Mouse (Mus musculus): ENCODE measurements at regions not wholly inside any gene's neighbourhood (a gene's known extent, or its start where the extent isn't known, plus 50 kb on each side); places are given as distances from the start of the nearest gene placed in this dataset.

GRCm38 (mm10) chr4:131220966-131221365 lies 276.8 kb downstream of the Matn1 start:
- Histone ChIP-seq H3K4me2 (ENCODE audit: insufficient read depth, low read depth, poor library complexity, severe bottlenecking) (no peak overlapping the region), H3K4me1 (ENCODE audit: control insufficient read depth in 1 of 2, insufficient read depth in 2 of 2) (no peaks in the 10 kb centered on the region), H3K79me2 (replicated peaks; ENCODE audit: control insufficient read depth, extremely low read depth, insufficient read depth, poor library complexity, severe bottlenecking) (no peaks in the 10 kb centered on the region), H3K9me3 (replicated peaks; ENCODE audit: low read length) (peaks cover 1% of the 10 kb centered on the region), H3K27me3 (replicated peaks) (peaks cover 35% of the 10 kb centered on the region), H3K36me3 (replicated peaks in 1 of 2; ENCODE audit: control insufficient read depth in 1 of 2, insufficient read depth in 1 of 2, low read length in 1 of 2) (no peaks in the 10 kb centered on the region), H3K9ac (ENCODE audit: insufficient read depth, low read depth) (no peak overlapping the region), H3K4me3 (replicated peaks in 1 of 3; ENCODE audit: low read depth in 2 of 3, low read length in 2 of 3, poor library complexity in 1 of 3) (no peak overlapping the region), H3K27ac (ENCODE audit: insufficient read depth, low read depth) (no peak overlapping the region)
- no peak for TF ChIP-seq NRF1 (IDR thresholded peaks at IDR 0.05; ENCODE audit: low read depth, low read length)
- TF ChIP-seq USF1 (IDR thresholded peaks at IDR 0.05; ENCODE audit: low read depth, low read length): no peak
- TF ChIP-seq ETS1 (conservative IDR thresholded peaks at IDR 0.05; ENCODE audit: low read depth, low read length): no peak
- no peak for TF ChIP-seq PAX5 (IDR thresholded peaks at IDR 0.05; ENCODE audit: low read length)
- TF ChIP-seq ZMIZ1 (IDR thresholded peaks at IDR 0.05; ENCODE audit: low read depth, low read length): no peak
- TF ChIP-seq CHD2 (IDR thresholded peaks at IDR 0.05; ENCODE audit: low read length): no peak
- no peak for DNase-seq (ENCODE audit: extremely low read depth)
- in situ Hi-C loops (cut with MboI; ENCODE audit: low pct_ligation_motif_present, low pct_unique_long_range_greater_than_20kb, low sequenced_read_pairs) (no loop called here), dilution Hi-C loops (cut with MboI; ENCODE audit: extremely low pct_ligation_motif_present, extremely low pct_unique_long_range_greater_than_20kb, low sequenced_read_pairs) (no loop called here)

GRCm38 (mm10) chr4:131230361-131230760 lies 286.2 kb downstream of the Matn1 start:
- no peaks in the 10 kb centered on the region for H3K36me3 ChIP-seq (replicated peaks in 1 of 2; ENCODE audit: control insufficient read depth in 1 of 2, insufficient read depth in 1 of 2, low read length in 1 of 2)
- H3K9ac ChIP-seq (ENCODE audit: insufficient read depth, low read depth): no peak overlapping the region
- no peaks in the 10 kb centered on the region for H3K79me2 ChIP-seq (replicated peaks; ENCODE audit: control insufficient read depth, extremely low read depth, insufficient read depth, poor library complexity, severe bottlenecking)
- H3K27ac ChIP-seq (ENCODE audit: insufficient read depth, low read depth): no peak overlapping the region
- peaks cover 3% of the 10 kb centered on the region for H3K9me3 ChIP-seq (replicated peaks; ENCODE audit: low read length)
- dilution Hi-C loops (cut with MboI; ENCODE audit: extremely low pct_ligation_motif_present, extremely low pct_unique_long_range_greater_than_20kb, low sequenced_read_pairs): no loop called here
- TF ChIP-seq SIN3A (IDR thresholded peaks at IDR 0.05; ENCODE audit: low read length) (no peak), MAZ (IDR thresholded peaks at IDR 0.05; ENCODE audit: low read depth, low read length) (no peak), POLR2A (IDR thresholded peaks at IDR 0.05; ENCODE audit: low read depth, low read length) (no peak), MXI1 (IDR thresholded peaks at IDR 0.05; ENCODE audit: low read depth, low read length) (no peak), POLR2AphosphoS2 (IDR thresholded peaks at IDR 0.05; ENCODE audit: low read depth, low read length) (no peak), NELFE (IDR thresholded peaks at IDR 0.05; ENCODE audit: low read depth, low read length) (no peak), CHD2 (IDR thresholded peaks at IDR 0.05; ENCODE audit: low read length) (no peak), KAT2A (IDR thresholded peaks at IDR 0.05; ENCODE audit: insufficient replicate concordance, low read length) (no peak), E2F4 (IDR thresholded peaks at IDR 0.05; ENCODE audit: insufficient replicate concordance, low read depth, low read length) (no peak), NRF1 (IDR thresholded peaks at IDR 0.05; ENCODE audit: low read depth, low read length) (no peak), TCF12 (IDR thresholded peaks at IDR 0.05; ENCODE audit: low read depth, low read length) (no peak), USF2 (conservative IDR thresholded peaks at IDR 0.05; ENCODE audit: low read depth, low read length) (no peak), USF1 (IDR thresholded peaks at IDR 0.05; ENCODE audit: low read depth, low read length) (no peak)
- H3K4me3 ChIP-seq (replicated peaks in 1 of 3; ENCODE audit: low read depth in 2 of 3, low read length in 2 of 3, poor library complexity in 1 of 3): no peak overlapping the region
- H3K4me1 ChIP-seq (ENCODE audit: control insufficient read depth in 1 of 2, insufficient read depth in 2 of 2): no peaks in the 10 kb centered on the region
- H3K4me2 ChIP-seq (ENCODE audit: insufficient read depth, low read depth, poor library complexity, severe bottlenecking): no peak overlapping the region
- in situ Hi-C loops (cut with MboI; ENCODE audit: low pct_ligation_motif_present, low pct_unique_long_range_greater_than_20kb, low sequenced_read_pairs): no loop called here
- peaks cover 40% of the 10 kb centered on the region for H3K27me3 ChIP-seq (replicated peaks)
- DNase-seq (ENCODE audit: extremely low read depth): no peak

All from CH12.LX (cell line).